16 mouse cellular contexts compared by ENCODE assay signal in genomic region chr7:117484989-117485536, GRCm38 (mm10).
DNase-seq lines count a peak whose midpoint lies in the region; ATAC-seq and TF ChIP-seq lines count a peak whose summit lies in the region.
"Had no signal": no experiment of that assay in that cellular context is flagged by ENCODE, and none has a peak within 500 bp of the region (broad histone marks: within the 10 kb centered on the region; RNA-seq: fewer than 3 reads in every experiment).

No protein-coding gene starts in this region.

- no peaks in the 10 kb centered on the region for H3K9me3 ChIP-seq in CH12.LX (replicated peaks; ENCODE audit: low read length)
- no peaks in the 10 kb centered on the region for H3K9me3 ChIP-seq in midbrain, embryonic 11.5 days (ENCODE audit: control insufficient read depth, low read length)
- H3K9me3 ChIP-seq in forebrain, embryonic 11.5 days (ENCODE audit: control insufficient read depth, low read length), result no peaks in the 10 kb centered on the region

- H3K36me3 ChIP-seq in CH12.LX (replicated peaks in 1 of 2; ENCODE audit: control insufficient read depth in 1 of 2, insufficient read depth in 1 of 2, low read length in 1 of 2), result no peaks in the 10 kb centered on the region
- no peaks in the 10 kb centered on the region for H3K36me3 ChIP-seq in macrophage (ENCODE audit: inconsistent target)
- H3K36me3 ChIP-seq in midbrain, embryonic 11.5 days (ENCODE audit: control insufficient read depth, insufficient read depth, low read length), result no peaks in the 10 kb centered on the region
- H3K36me3 ChIP-seq in forebrain, embryonic 11.5 days (ENCODE audit: control insufficient read depth, insufficient read depth, low read length), result no peaks in the 10 kb centered on the region

- H3K4me2 ChIP-seq in CH12.LX (ENCODE audit: insufficient read depth, low read depth, poor library complexity, severe bottlenecking), result no peak overlapping the region
- no peak overlapping the region for H3K4me2 ChIP-seq in midbrain, embryonic 11.5 days
- H3K4me2 ChIP-seq in forebrain, embryonic 11.5 days (ENCODE audit: low read depth, low read length, severe bottlenecking), result no peak overlapping the region

- TF ChIP-seq EP300 in CH12.LX (IDR thresholded peaks at IDR 0.05; ENCODE audit: low read length), result peak; percentile 36; the same call in 1 of the 2 replicates

- dilution Hi-C loops in CH12.LX (cut with MboI; ENCODE audit: extremely low pct_ligation_motif_present, extremely low pct_unique_long_range_greater_than_20kb, low sequenced_read_pairs), result no loop called here

- H3K9ac ChIP-seq in CH12.LX (ENCODE audit: insufficient read depth, low read depth), result no peak overlapping the region
- H3K9ac ChIP-seq in midbrain, embryonic 11.5 days (ENCODE audit: low read length), result no peak overlapping the region
- H3K9ac ChIP-seq in forebrain, embryonic 11.5 days (ENCODE audit: low read length), result no peak overlapping the region

- no peak for TF ChIP-seq POLR2A in CH12.LX (IDR thresholded peaks at IDR 0.05; ENCODE audit: low read depth, low read length)

- H3K4me1 ChIP-seq in CH12.LX (ENCODE audit: control insufficient read depth in 1 of 2, insufficient read depth in 2 of 2), result peaks cover 9 to 35% of the 10 kb centered on the region in 2 experiments
- no peaks in the 10 kb centered on the region for H3K4me1 ChIP-seq in midbrain, embryonic 11.5 days (ENCODE audit: control insufficient read depth, insufficient read depth, low read length)
- H3K4me1 ChIP-seq in forebrain, embryonic 11.5 days (replicated peaks; ENCODE audit: control insufficient read depth, insufficient read depth, low read length), result no peaks in the 10 kb centered on the region

- H3K27ac ChIP-seq in CH12.LX (ENCODE audit: insufficient read depth, low read depth) (no peak overlapping the region), macrophage (peak overlapping the region; percentile 83)
- no peak overlapping the region for H3K27ac ChIP-seq in midbrain, embryonic 11.5 days (ENCODE audit: low read depth, low read length)
- no peak overlapping the region for H3K27ac ChIP-seq in forebrain, embryonic 11.5 days (ENCODE audit: low read depth, low read length)

- no peak for ATAC-seq in midbrain, embryonic 11.5 days (ENCODE audit: low FRiP score)
- no peak for ATAC-seq in forebrain, embryonic 11.5 days (replicated peaks; ENCODE audit: low FRiP score)
- ATAC-seq: hindbrain, embryonic 16.5 days; Patski had no signal

- no peak overlapping the region for H3K4me3 ChIP-seq in CH12.LX (replicated peaks in 1 of 3; ENCODE audit: low read depth in 2 of 3, low read length in 2 of 3, poor library complexity in 1 of 3)
- H3K4me3 ChIP-seq in macrophage (ENCODE audit: inconsistent target), result no peak overlapping the region
- no peak overlapping the region for H3K4me3 ChIP-seq in midbrain, embryonic 11.5 days (ENCODE audit: low read depth, low read length)
- H3K4me3 ChIP-seq in forebrain, embryonic 11.5 days (ENCODE audit: low read depth, low read length), result no peak overlapping the region
- H3K4me3 ChIP-seq: erythroblast, embryonic 14.5 days; myocyte had no signal

- peak; percentile 55 for DNase-seq in layer of hippocampus, adult 9-11 months
- DNase-seq in layer of hippocampus, postnatal 14 days (ENCODE audit: low spot score in 2 of 2), result no peak
- DNase-seq in 3134 (ENCODE audit: extremely low read depth, insufficient read length, low spot score), result peak; percentile 84
- no peak for DNase-seq in CH12.LX (ENCODE audit: extremely low read depth)
- no peak for DNase-seq in urinary bladder, postnatal 14 days (ENCODE audit: low spot score)
- no peak for DNase-seq in midbrain, embryonic 11.5 days (ENCODE audit: low spot score, missing footprints)
- no peak for DNase-seq in forebrain, embryonic 11.5 days (ENCODE audit: low spot score)
- DNase-seq: cerebellum, adult 8-10 months; embryo, embryonic 11 days; heart, postnatal 10 days; kidney, adult 18-20 months had no signal

- H3K79me2 ChIP-seq in CH12.LX (replicated peaks; ENCODE audit: control insufficient read depth, extremely low read depth, insufficient read depth, poor library complexity, severe bottlenecking) (no peaks in the 10 kb centered on the region), macrophage (ENCODE audit: inconsistent target) (no peaks in the 10 kb centered on the region; the same call in 1 of the 2 replicates)

- in situ Hi-C loops in CH12.LX (cut with MboI; ENCODE audit: low pct_ligation_motif_present, low pct_unique_long_range_greater_than_20kb, low sequenced_read_pairs), result loop anchor here (25.0 kb wide), 1 partner anchor 627 kb away; the partner anchor contains the start of gene Rps15a

- no peaks in the 10 kb centered on the region for H3K27me3 ChIP-seq in CH12.LX (replicated peaks)
- no peaks in the 10 kb centered on the region for H3K27me3 ChIP-seq in midbrain, embryonic 11.5 days (ENCODE audit: control insufficient read depth, insufficient read depth, low read length)
- H3K27me3 ChIP-seq in forebrain, embryonic 11.5 days (ENCODE audit: control insufficient read depth, insufficient read depth, low read length), result no peaks in the 10 kb centered on the region
- H3K27me3 ChIP-seq: Patski had no signal

- no peak for TF ChIP-seq RAD21 in CH12.LX (IDR thresholded peaks at IDR 0.05; ENCODE audit: low read depth, low read length)

- TF ChIP-seq CTCF in CH12.LX (conservative IDR thresholded peaks at IDR 0.05 in 1 of 2, IDR thresholded peaks at IDR 0.05 in 1 of 2; ENCODE audit: low read depth in 2 of 2, low read length in 2 of 2), result no peak

- 21% methylated on average over 7 of the region's 7 CpGs for WGBS in macrophage (ENCODE audit: missing documents)
- 92% methylated on average over 7 of the region's 7 CpGs for WGBS in midbrain, embryonic 11.5 days
- 92% methylated on average over 7 of the region's 7 CpGs for WGBS in forebrain, embryonic 11.5 days

TF ChIP-seq in CH12.LX, 34 proteins besides CTCF, POLR2A, EP300 and RAD21:
- TF ChIP-seq BHLHE40 (IDR thresholded peaks at IDR 0.05; ENCODE audit: low read depth, low read length), result 0 out of 2 replicates have a peak, but pooled peaks have one; percentile 15
- TF ChIP-seq KAT2A (IDR thresholded peaks at IDR 0.05; ENCODE audit: insufficient replicate concordance, low read length), result no peak
- TF ChIP-seq RCOR1 (conservative IDR thresholded peaks at IDR 0.05; ENCODE audit: low read depth, low read length), result no peak
- no peak for TF ChIP-seq CHD2 (IDR thresholded peaks at IDR 0.05; ENCODE audit: low read length)
- no peak for TF ChIP-seq POLR2AphosphoS2 (IDR thresholded peaks at IDR 0.05; ENCODE audit: low read depth, low read length)
- TF ChIP-seq IRF4 (IDR thresholded peaks at IDR 0.05; ENCODE audit: low read depth, low read length), result 0 out of 2 replicates have a peak, but pooled peaks have one; percentile 24
- TF ChIP-seq TBP (conservative IDR thresholded peaks at IDR 0.05; ENCODE audit: low read depth, low read length), result no peak
- TF ChIP-seq MEF2A (IDR thresholded peaks at IDR 0.05; ENCODE audit: borderline replicate concordance, low read depth, low read length), result 0 out of 2 replicates have a peak, but pooled peaks have one; percentile 26

Comparison
In these comparisons a context has a peak if more than half of its experiments do, and no peak if none do; other contexts are left out.
1. DNase-seq: peak in layer of hippocampus, adult 9-11 months (single experiment) and 3134 (single experiment); none in layer of hippocampus, postnatal 14 days (0 of 2), CH12.LX (single experiment), urinary bladder, postnatal 14 days (single experiment), midbrain, embryonic 11.5 days (single experiment) and forebrain, embryonic 11.5 days (single experiment).